Mouse (Mus musculus): ENCODE measurements around the gene Tubb2b. TPM values are rescaled to one million over a fixed set of nuclear protein-coding genes. Genes with fewer than 3 reads are reported as not detected.
A peak's percentile ranks its signal among the peaks of the same experiment; 100 is the strongest.

The Tubb2b gene
- polyA plus RNA-seq, 1 experiment from 2014 or later = 13.4 TPM

DNA sequence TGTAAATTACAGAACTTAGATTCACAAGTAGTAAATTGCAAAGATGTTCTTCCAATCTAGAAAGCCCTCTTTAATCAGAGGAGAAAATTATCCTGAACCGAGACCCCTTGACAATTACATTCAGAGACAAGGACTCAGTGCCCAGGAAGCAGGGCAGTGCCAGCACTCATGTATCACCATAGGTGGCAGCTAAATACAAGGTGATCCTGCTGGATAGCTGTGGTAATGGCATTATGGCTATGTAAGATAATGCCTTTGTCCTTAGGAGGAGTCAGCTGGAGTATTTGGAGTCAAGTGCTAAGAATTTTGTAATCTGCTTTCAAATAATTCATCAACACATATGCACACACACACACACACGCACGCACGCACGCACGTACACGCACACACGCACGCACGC, 29.0 kb downstream of the Tubb2b start:
- no peaks in the 10 kb centered on the region for H3K9me3 ChIP-seq (ENCODE audit: control insufficient read depth, low read length)
- H3K4me3 ChIP-seq (ENCODE audit: low read depth, low read length) = no peak overlapping the region
- H3K27me3 ChIP-seq (ENCODE audit: control insufficient read depth, insufficient read depth, low read length) = no peaks in the 10 kb centered on the region
- WGBS = 93% methylated on average over 10 of the region's 10 CpGs
- no peaks in the 10 kb centered on the region for H3K36me3 ChIP-seq (ENCODE audit: control insufficient read depth, insufficient read depth, low read length)
- H3K4me1 ChIP-seq (replicated peaks; ENCODE audit: control insufficient read depth, insufficient read depth) = no peaks in the 10 kb centered on the region
- ATAC-seq (ENCODE audit: low FRiP score, low TSS enrichment) = no peak
- no peak for DNase-seq (ENCODE audit: low spot score)
- no peak overlapping the region for H3K27ac ChIP-seq (replicated peaks)
- H3K4me2 ChIP-seq (replicated peaks; ENCODE audit: low read depth) = no peak overlapping the region
- H3K9ac ChIP-seq (ENCODE audit: low read length) = no peak overlapping the region
- TF ChIP-seq CTCF (IDR thresholded peaks at IDR 0.05; ENCODE audit: low read depth) = no peak
- no peak for TF ChIP-seq EP300 (optimal IDR thresholded peaks at IDR 0.05)

DNA sequence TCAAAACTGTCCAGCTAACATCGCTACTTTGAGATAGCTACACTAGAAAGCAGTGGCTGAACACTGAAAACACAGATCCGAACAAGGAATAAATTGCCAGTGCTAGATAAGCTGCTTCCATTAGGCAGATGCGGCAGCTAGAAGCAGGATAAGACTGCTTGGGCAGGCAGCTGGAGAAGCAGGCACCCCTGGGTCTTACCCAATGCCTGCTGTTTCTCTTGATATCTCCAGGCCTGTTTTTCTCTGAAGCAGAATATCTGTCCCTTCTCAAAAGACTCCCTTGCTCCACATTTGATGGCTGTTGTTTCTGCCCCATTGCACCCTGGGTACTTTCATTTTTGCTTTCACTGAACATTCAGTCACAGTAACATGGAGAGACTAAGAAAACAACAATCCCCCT, 29.5 kb downstream of the Tubb2b start:
- TF ChIP-seq EP300 (optimal IDR thresholded peaks at IDR 0.05) (no peak), CTCF (IDR thresholded peaks at IDR 0.05; ENCODE audit: low read depth) (no peak)
- WGBS = 72% methylated on average over 3 of the region's 3 CpGs
- Histone ChIP-seq H3K36me3 (ENCODE audit: control insufficient read depth, insufficient read depth, low read length) (no peaks in the 10 kb centered on the region), H3K27me3 (ENCODE audit: control insufficient read depth, insufficient read depth, low read length) (no peaks in the 10 kb centered on the region), H3K9ac (ENCODE audit: low read length) (no peak overlapping the region), H3K27ac (replicated peaks) (no peak overlapping the region), H3K4me2 (replicated peaks; ENCODE audit: low read depth) (no peak overlapping the region), H3K9me3 (ENCODE audit: control insufficient read depth, low read length) (no peaks in the 10 kb centered on the region), H3K4me3 (ENCODE audit: low read depth, low read length) (no peak overlapping the region), H3K4me1 (replicated peaks; ENCODE audit: control insufficient read depth, insufficient read depth) (no peaks in the 10 kb centered on the region)
- no peak for DNase-seq (ENCODE audit: low spot score)
- ATAC-seq (ENCODE audit: low FRiP score, low TSS enrichment) = no peak

GRCm38 (mm10) chr13:34097086-34097485, 33.2 kb downstream of the Tubb2b start:
- H3K9me3 ChIP-seq (ENCODE audit: control insufficient read depth, low read length) = no peaks in the 10 kb centered on the region
- DNase-seq (ENCODE audit: low spot score) = no peak
- 71% methylated on average over 3 of the region's 3 CpGs for WGBS

GRCm38 (mm10) chr13:34096455-34096854, 33.8 kb downstream of the Tubb2b start:
- TF ChIP-seq EP300 (optimal IDR thresholded peaks at IDR 0.05) (no peak), CTCF (IDR thresholded peaks at IDR 0.05; ENCODE audit: low read depth) (no peak)
- Histone ChIP-seq H3K9ac (ENCODE audit: low read length) (no peak overlapping the region), H3K4me3 (ENCODE audit: low read depth, low read length) (no peak overlapping the region), H3K9me3 (ENCODE audit: control insufficient read depth, low read length) (no peaks in the 10 kb centered on the region), H3K27me3 (ENCODE audit: control insufficient read depth, insufficient read depth, low read length) (no peaks in the 10 kb centered on the region), H3K4me1 (replicated peaks; ENCODE audit: control insufficient read depth, insufficient read depth) (no peaks in the 10 kb centered on the region), H3K4me2 (replicated peaks; ENCODE audit: low read depth) (no peak overlapping the region), H3K36me3 (ENCODE audit: control insufficient read depth, insufficient read depth, low read length) (no peaks in the 10 kb centered on the region), H3K27ac (replicated peaks) (no peak overlapping the region; the same call in 1 of the 2 replicates)
- ATAC-seq (ENCODE audit: low FRiP score, low TSS enrichment) (no peak), DNase-seq (ENCODE audit: low spot score) (no peak)
- WGBS = 57% methylated on average over 4 of the region's 4 CpGs

More at GRCm38 (mm10) chr13:34097086-34097485, 33.2 kb downstream of the Tubb2b start:
- ATAC-seq (ENCODE audit: low FRiP score, low TSS enrichment) = no peak
- Histone ChIP-seq H3K4me3 (ENCODE audit: low read depth, low read length) (no peak overlapping the region), H3K27me3 (ENCODE audit: control insufficient read depth, insufficient read depth, low read length) (no peaks in the 10 kb centered on the region), H3K4me2 (replicated peaks; ENCODE audit: low read depth) (no peak overlapping the region), H3K4me1 (replicated peaks; ENCODE audit: control insufficient read depth, insufficient read depth) (no peaks in the 10 kb centered on the region), H3K27ac (replicated peaks) (peak overlapping the region; percentile 45; the same call in 1 of the 2 replicates), H3K9ac (ENCODE audit: low read length) (no peak overlapping the region), H3K36me3 (ENCODE audit: control insufficient read depth, insufficient read depth, low read length) (no peaks in the 10 kb centered on the region)
- TF ChIP-seq CTCF (IDR thresholded peaks at IDR 0.05; ENCODE audit: low read depth) = no peak
- TF ChIP-seq EP300 (optimal IDR thresholded peaks at IDR 0.05) = no peak

- no peaks in the 10 kb centered on the region for H3K9me3 ChIP-seq (ENCODE audit: control insufficient read depth, low read length)
- H3K27ac ChIP-seq (replicated peaks) = no peak overlapping the region
- no peak overlapping the region for H3K4me3 ChIP-seq (ENCODE audit: low read depth, low read length)
- no peak for DNase-seq (ENCODE audit: low spot score)
- no peak for ATAC-seq (ENCODE audit: low FRiP score, low TSS enrichment)
- no peak overlapping the region for H3K9ac ChIP-seq (ENCODE audit: low read length)
- H3K4me2 ChIP-seq (replicated peaks; ENCODE audit: low read depth) = no peak overlapping the region
- no peaks in the 10 kb centered on the region for H3K27me3 ChIP-seq (ENCODE audit: control insufficient read depth, insufficient read depth, low read length)
- 45% methylated on average over 7 of the region's 7 CpGs for WGBS
- TF ChIP-seq EP300 (optimal IDR thresholded peaks at IDR 0.05) (no peak), CTCF (IDR thresholded peaks at IDR 0.05; ENCODE audit: low read depth) (no peak)
- H3K36me3 ChIP-seq (ENCODE audit: control insufficient read depth, insufficient read depth, low read length) = no peaks in the 10 kb centered on the region
- H3K4me1 ChIP-seq (replicated peaks; ENCODE audit: control insufficient read depth, insufficient read depth) = no peaks in the 10 kb centered on the region
Measured at GRCm38 (mm10) chr13:34095542-34096435, 34.5 kb downstream of the Tubb2b start.

DNA sequence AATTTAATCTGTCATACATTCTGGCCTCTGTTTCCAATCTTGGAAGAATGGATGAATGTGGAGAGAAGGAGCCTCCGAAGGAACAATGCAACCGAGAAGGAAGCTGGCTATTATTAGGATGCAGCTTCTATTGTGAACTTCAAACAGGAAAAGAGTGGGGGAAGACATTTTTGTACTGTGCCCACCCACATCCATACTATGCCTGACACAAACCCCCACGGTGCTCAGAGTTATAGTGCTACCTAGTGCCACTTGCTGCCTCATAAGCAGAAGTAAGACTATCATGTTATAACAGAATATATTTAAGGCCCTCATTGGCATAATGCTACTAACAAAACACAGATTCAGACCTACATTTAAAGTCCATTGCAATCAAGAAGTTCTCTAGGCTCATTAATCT, 40.9 kb downstream of the Tubb2b start:
- DNase-seq (ENCODE audit: low spot score) = no peak
- WGBS = 32% methylated on average over 3 of the region's 3 CpGs
- ATAC-seq (ENCODE audit: low FRiP score, low TSS enrichment) = no peak
- Histone ChIP-seq H3K4me3 (ENCODE audit: low read depth, low read length) (no peak overlapping the region), H3K9me3 (ENCODE audit: control insufficient read depth, low read length) (no peaks in the 10 kb centered on the region), H3K4me1 (replicated peaks; ENCODE audit: control insufficient read depth, insufficient read depth) (peaks cover 6% of the 10 kb centered on the region; the same call in 1 of the 2 replicates), H3K9ac (ENCODE audit: low read length) (no peak overlapping the region), H3K27me3 (ENCODE audit: control insufficient read depth, insufficient read depth, low read length) (no peaks in the 10 kb centered on the region), H3K27ac (replicated peaks) (no peak overlapping the region), H3K4me2 (replicated peaks; ENCODE audit: low read depth) (0 out of 2 replicates have a peak overlapping the region, but pooled peaks have one; percentile 5), H3K36me3 (ENCODE audit: control insufficient read depth, insufficient read depth, low read length) (no peaks in the 10 kb centered on the region)
- TF ChIP-seq CTCF (IDR thresholded peaks at IDR 0.05; ENCODE audit: low read depth) (no peak), EP300 (optimal IDR thresholded peaks at IDR 0.05) (no peak)

Data from stomach, postnatal 0 days (tissue).